Mouse (Mus musculus) kidney, adult 2 months (tissue): ENCODE measurements around the gene Nt5c2. TPM values are rescaled to one million over a fixed set of nuclear protein-coding genes. Genes with fewer than 3 reads are reported as not detected.

Experiments used
- DNase-seq: peaks from one replicate; pipeline ENCODE4 v3.0.0; 2021
- H3K27ac ChIP-seq: fragments of 200-500 bp; 2 replicates; pipeline ENCODE4 v1.5.1; 2012; ENCODE audit warnings: low read depth, low read length, control low read depth, inconsistent platforms; ENCODE audit not compliant: insufficient read depth
- H3K27me3 ChIP-seq: fragments of 200-500 bp; replicated peaks from 2 replicates; pipeline ENCODE4 v1.6.1; 2012; ENCODE audit warnings: mild to moderate bottlenecking, moderate library complexity, low read length, inconsistent platforms; ENCODE audit not compliant: control insufficient read depth, insufficient read depth
- H3K36me3 ChIP-seq: fragments of 200-500 bp; 2 replicates; pipeline ENCODE4 v1.6.1; 2012; ENCODE audit warnings: mild to moderate bottlenecking, moderate library complexity, low read length, inconsistent platforms; ENCODE audit not compliant: control insufficient read depth, insufficient read depth
- H3K4me1 ChIP-seq: fragments of 200-500 bp; 2 replicates; pipeline ENCODE4 v1.6.1; 2011; ENCODE audit warnings: low read length; ENCODE audit not compliant: control insufficient read depth, insufficient read depth
- H3K4me3 ChIP-seq: fragments of 200-500 bp; 2 replicates; pipeline ENCODE4 v1.5.1; 2011; ENCODE audit warnings: mild to moderate bottlenecking, low read depth, low read length, control low read depth; ENCODE audit not compliant: insufficient read depth
- CTCF ChIP-seq: fragments of 200-500 bp; conservative IDR thresholded peaks from 2 replicates; pipeline ENCODE4 v1.5.1; 2011; ENCODE audit warnings: low read depth, mild to moderate bottlenecking, control low read depth, low read length, moderate library complexity, mixed read lengths; ENCODE audit not compliant: insufficient read depth, insufficient read length
- POLR2A ChIP-seq: fragments of 200-500 bp; IDR thresholded peaks from one replicate; pipeline ENCODE4 v1.6.1; 2011; ENCODE audit warnings: low read depth, low read length, control low read depth
- WGBS: fragments of 180-500 bp; shearing (Covaris S2); methylation state at CpG from one replicate; pipeline ENCODE4 v1.1.7; 2018; 5-methylcytosine and 5-hydroxymethylcytosine counted together
- polyA plus RNA-seq: library from polyadenylated mRNA; depleted of rRNA; stranded (reverse); fragments of >200 nt; gene quantifications from 2 replicates; pipeline ENCODE4 v1.2.3, GENCODE M21; 2012

Gene Nt5c2
- polyA plus RNA-seq, 1 experiment: 36.3 TPM

- no peaks in the 10 kb centered on the region for H3K27me3 ChIP-seq
- 75% methylated on average over 4 of the region's 4 CpGs for WGBS
- no peak overlapping the region for H3K27ac ChIP-seq
- DNase-seq: peak; percentile 39
- TF ChIP-seq POLR2A (no peak), CTCF (no peak)
- H3K4me3 ChIP-seq: no peak overlapping the region
- no peaks in the 10 kb centered on the region for H3K36me3 ChIP-seq
- peaks cover 33% of the 10 kb centered on the region for H3K4me1 ChIP-seq
Measured at GRCm38 (mm10) chr19:46967861-46968260, 47.1 kb downstream of the Nt5c2 start.

- Histone ChIP-seq H3K4me1 (peaks cover 35% of the 10 kb centered on the region), H3K27me3 (no peaks in the 10 kb centered on the region), H3K27ac (0 out of 2 replicates have a peak overlapping the region, but pooled peaks have one; percentile 16), H3K36me3 (no peaks in the 10 kb centered on the region), H3K4me3 (no peak overlapping the region)
- TF ChIP-seq POLR2A: no peak
- no peak for TF ChIP-seq CTCF
- peak; percentile 81 for DNase-seq
- WGBS: 57% methylated on average over 6 of the region's 6 CpGs
Measured at GRCm38 (mm10) chr19:46966330-46966729, 48.6 kb downstream of the Nt5c2 start.

- Histone ChIP-seq H3K4me1 (peaks cover 37% of the 10 kb centered on the region), H3K27me3 (no peaks in the 10 kb centered on the region), H3K36me3 (no peaks in the 10 kb centered on the region), H3K27ac (no peak overlapping the region), H3K4me3 (no peak overlapping the region)
- DNase-seq: no peak
- TF ChIP-seq POLR2A: no peak
Measured at GRCm38 (mm10) chr19:46965496-46965895, 49.5 kb downstream of the Nt5c2 start.

GRCm38 (mm10) chr19:46964353-46964752, 50.6 kb downstream of the Nt5c2 start:
- DNase-seq: no peak
- H3K36me3 ChIP-seq: no peaks in the 10 kb centered on the region
- no peak for TF ChIP-seq CTCF
- no peak for TF ChIP-seq POLR2A
- no peak overlapping the region for H3K27ac ChIP-seq
- WGBS: 77% methylated on average over 9 of the region's 9 CpGs
- peaks cover 34% of the 10 kb centered on the region for H3K4me1 ChIP-seq
- no peak overlapping the region for H3K4me3 ChIP-seq
- no peaks in the 10 kb centered on the region for H3K27me3 ChIP-seq

GRCm38 (mm10) chr19:46963440-46963839, 51.5 kb downstream of the Nt5c2 start:
- peaks cover 33% of the 10 kb centered on the region for H3K4me1 ChIP-seq
- peak; percentile 64 for DNase-seq
- H3K4me3 ChIP-seq: no peak overlapping the region
- no peaks in the 10 kb centered on the region for H3K27me3 ChIP-seq
- no peaks in the 10 kb centered on the region for H3K36me3 ChIP-seq
- TF ChIP-seq CTCF (no peak), POLR2A (no peak)
- peak overlapping the region; percentile 53 for H3K27ac ChIP-seq

GRCm38 (mm10) chr19:46962841-46963240, 52.1 kb downstream of the Nt5c2 start:
- TF ChIP-seq POLR2A (no peak), CTCF (no peak)
- no peak overlapping the region for H3K4me3 ChIP-seq
- peaks cover 32% of the 10 kb centered on the region for H3K4me1 ChIP-seq
- WGBS: 12% methylated on average over 7 of the region's 7 CpGs
- H3K27me3 ChIP-seq: no peaks in the 10 kb centered on the region
- DNase-seq: peak; percentile 71
- H3K36me3 ChIP-seq: no peaks in the 10 kb centered on the region
- H3K27ac ChIP-seq: peak overlapping the region; percentile 53

- under 1% methylated on average over 49 of the region's 54 CpGs for WGBS
- TF ChIP-seq POLR2A: no peak
- no peak for TF ChIP-seq CTCF
- DNase-seq: peak; percentile 90
- H3K27ac ChIP-seq: peak overlapping the region; percentile 53
- no peaks in the 10 kb centered on the region for H3K27me3 ChIP-seq
- peak overlapping the region; percentile 96 for H3K4me3 ChIP-seq
- H3K4me1 ChIP-seq: peaks cover 27% of the 10 kb centered on the region
- no peaks in the 10 kb centered on the region for H3K36me3 ChIP-seq
Measured at GRCm38 (mm10) chr19:46962171-46962772, 52.7 kb downstream of the Nt5c2 start.
